Mouse (Mus musculus) heart, adult 2 months (tissue): Measurements from ENCODE around the gene Slc35g1. TPM values are rescaled to one million over a fixed set of nuclear protein-coding genes. Genes with fewer than 3 reads are reported as not detected.

ENCODE experiments used
- DNase-seq, 2 experiments: peaks; one replicate each; pipeline ENCODE4 v3.0.0; 2021
- H3K27ac ChIP-seq: fragments of 200-600 bp; 2 replicates; pipeline ENCODE4 v1.8.1; 2022
- H3K27me3 ChIP-seq: fragments of 200-500 bp; 2 replicates; pipeline ENCODE4 v1.6.1; 2012; ENCODE audit warnings: mild to moderate bottlenecking, low read length, inconsistent platforms, mixed read lengths; ENCODE audit not compliant: control insufficient read depth, insufficient read depth
- H3K36me3 ChIP-seq: fragments of 200-500 bp; 2 replicates; pipeline ENCODE4 v1.6.1; 2012; ENCODE audit warnings: low read length, inconsistent platforms; ENCODE audit not compliant: control insufficient read depth, insufficient read depth
- H3K4me1 ChIP-seq: fragments of 200-500 bp; 2 replicates; pipeline ENCODE4 v1.6.1; 2011; ENCODE audit warnings: low read length; ENCODE audit not compliant: control insufficient read depth, insufficient read depth
- H3K4me3 ChIP-seq: fragments of 200-600 bp; 2 replicates; pipeline ENCODE4 v1.8.1; 2022
- H3K79me2 ChIP-seq: fragments of 200-500 bp; replicated peaks from 2 replicates; pipeline ENCODE4 v1.6.1; 2012; ENCODE audit warnings: mild to moderate bottlenecking, inconsistent platforms, low read length, moderate library complexity, mixed read lengths; ENCODE audit not compliant: control insufficient read depth, insufficient read depth
- H3K9ac ChIP-seq: fragments of 200-500 bp; 2 replicates; pipeline ENCODE4 v1.6.1; 2012; ENCODE audit warnings: low read depth, mild to moderate bottlenecking, control low read depth, inconsistent platforms, low read length, mixed read lengths
- CTCF ChIP-seq: fragments of 200-600 bp; IDR thresholded peaks from 2 replicates; pipeline ENCODE4 v1.8.1; 2022; ENCODE audit warnings: antibody characterized with exemption, mild to moderate bottlenecking, moderate library complexity
- EP300 ChIP-seq: fragments of 200-500 bp; IDR thresholded peaks from 2 replicates; pipeline ENCODE4 v1.6.1; 2011; ENCODE audit warnings: low read depth, low read length, control low read depth; ENCODE audit not compliant: insufficient read depth
- POLR2A ChIP-seq: fragments of 200-500 bp; IDR thresholded peaks from 2 replicates; pipeline ENCODE4 v1.6.1; 2011; ENCODE audit warnings: mild to moderate bottlenecking, low read depth, low read length, control low read depth; ENCODE audit not compliant: insufficient read depth
- WGBS: fragments of 180-500 bp; shearing (Covaris S2); methylation state at CpG from one replicate; pipeline ENCODE4 v1.1.7; 2018; 5-methylcytosine and 5-hydroxymethylcytosine counted together
- intact Hi-C: fragments of 180-260 bp; cut with DNase I; formaldehyde crosslinking; loops from one replicate; pipeline ENCODE4 v1.15.1; 2025
- polyA plus RNA-seq: library from polyadenylated mRNA; depleted of rRNA; stranded (reverse); fragments of >200 nt; gene quantifications from 2 replicates; pipeline ENCODE4 v1.2.3, GENCODE M21; 2012; rRNA removed
- total RNA-seq, 2 experiments: library from RNA; stranded (reverse); gene quantifications; 2 replicates each; pipeline ENCODE4 v1.2.3; 2021

The Slc35g1 gene
- total and polyA plus RNA-seq, 3 experiments = 0.92 to 2.2 (median 2.0) TPM

DNA sequence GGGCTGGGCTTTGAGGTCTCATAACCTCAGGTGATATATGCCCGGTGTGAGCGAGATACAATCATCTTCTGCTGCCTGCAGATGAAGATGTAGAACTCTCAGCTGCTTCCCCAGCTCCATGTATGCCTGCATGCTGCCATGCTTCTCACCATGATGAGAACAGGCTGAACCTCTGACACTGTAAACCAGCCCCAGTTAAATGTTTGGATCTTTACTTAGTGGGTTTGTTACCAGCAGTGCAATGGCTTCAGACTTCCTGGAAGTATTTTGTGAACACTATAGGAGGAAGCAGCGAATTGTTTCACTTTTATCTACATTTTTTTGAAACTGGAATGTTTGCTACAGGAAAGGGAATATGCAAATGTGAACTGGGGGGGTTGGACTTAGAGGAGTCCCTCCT is 36.2 kb downstream of the Slc35g1 start:
- H3K36me3 ChIP-seq = no peaks in the 10 kb centered on the region
- H3K79me2 ChIP-seq = no peaks in the 10 kb centered on the region
- no peaks in the 10 kb centered on the region for H3K27me3 ChIP-seq
- no peak overlapping the region for H3K27ac ChIP-seq
- 75% methylated on average over 3 of the region's 3 CpGs for WGBS
- DNase-seq = no peak
- TF ChIP-seq POLR2A = no peak
- no peak for TF ChIP-seq CTCF
- H3K4me1 ChIP-seq = no peaks in the 10 kb centered on the region; the same call in 1 of the 2 replicates
- intact Hi-C loops = no loop called here
- no peak overlapping the region for H3K9ac ChIP-seq
- H3K4me3 ChIP-seq = no peak overlapping the region

DNA sequence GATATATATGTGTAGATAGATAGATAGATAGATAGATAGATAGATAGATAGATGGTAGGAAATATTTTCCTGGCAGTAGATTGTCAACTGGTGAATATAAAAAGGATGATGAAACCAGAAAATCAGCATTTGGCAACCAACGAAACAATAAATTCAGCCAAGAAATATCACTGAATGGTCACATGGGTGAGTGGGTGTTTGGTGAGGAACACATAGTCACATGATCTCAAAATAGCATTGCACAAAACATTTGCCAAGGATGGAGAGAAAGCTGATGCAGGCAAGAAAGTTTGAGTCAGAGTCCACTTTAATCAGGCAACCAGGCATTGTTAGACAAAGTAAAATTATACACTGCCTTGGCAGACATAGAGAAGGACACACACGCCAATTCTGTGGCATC is 37.6 kb downstream of the Slc35g1 start:
- no peaks in the 10 kb centered on the region for H3K27me3 ChIP-seq
- intact Hi-C loops = no loop called here
- no peak overlapping the region for H3K27ac ChIP-seq
- H3K4me1 ChIP-seq = no peaks in the 10 kb centered on the region; the same call in 1 of the 2 replicates
- WGBS = 56% methylated on average over 2 of the region's 2 CpGs
- TF ChIP-seq POLR2A (no peak), CTCF (no peak), EP300 (no peak)
- no peak overlapping the region for H3K9ac ChIP-seq
- no peak for DNase-seq
- H3K4me3 ChIP-seq = no peak overlapping the region
- no peaks in the 10 kb centered on the region for H3K36me3 ChIP-seq
- no peaks in the 10 kb centered on the region for H3K79me2 ChIP-seq

DNA sequence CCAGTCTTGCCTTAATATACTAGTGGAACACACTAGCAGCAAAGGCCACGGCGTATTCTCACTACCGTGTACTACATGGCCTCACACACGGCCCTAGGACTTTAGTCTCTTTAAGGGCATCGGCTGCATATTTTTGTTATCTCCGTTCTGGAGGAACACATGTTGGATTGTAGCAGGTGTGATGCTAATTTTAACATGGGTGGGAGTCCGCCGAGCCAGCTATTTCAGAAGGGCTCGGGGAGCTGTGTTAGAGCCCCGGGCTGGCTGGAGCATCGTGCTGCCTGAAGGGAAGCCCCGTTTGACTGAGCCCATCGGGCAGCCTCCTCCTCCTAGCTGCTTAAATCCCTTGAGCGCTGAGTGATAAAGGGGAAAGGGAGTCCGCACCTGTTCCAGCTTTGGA is 39.4 kb downstream of the Slc35g1 start:
- no peak overlapping the region for H3K27ac ChIP-seq
- DNase-seq = no peak
- intact Hi-C loops = loop anchor here (2.0 kb wide), 1 partner anchor 44 kb away; no protein-coding TSS in a partner anchor
- TF ChIP-seq CTCF (no peak), POLR2A (no peak), EP300 (no peak)
- H3K36me3 ChIP-seq = no peaks in the 10 kb centered on the region
- no peaks in the 10 kb centered on the region for H3K79me2 ChIP-seq
- H3K4me1 ChIP-seq = no peaks in the 10 kb centered on the region; the same call in 1 of the 2 replicates
- no peak overlapping the region for H3K4me3 ChIP-seq
- H3K9ac ChIP-seq = no peak overlapping the region
- 61% methylated on average over 15 of the region's 15 CpGs for WGBS
- no peaks in the 10 kb centered on the region for H3K27me3 ChIP-seq

DNA sequence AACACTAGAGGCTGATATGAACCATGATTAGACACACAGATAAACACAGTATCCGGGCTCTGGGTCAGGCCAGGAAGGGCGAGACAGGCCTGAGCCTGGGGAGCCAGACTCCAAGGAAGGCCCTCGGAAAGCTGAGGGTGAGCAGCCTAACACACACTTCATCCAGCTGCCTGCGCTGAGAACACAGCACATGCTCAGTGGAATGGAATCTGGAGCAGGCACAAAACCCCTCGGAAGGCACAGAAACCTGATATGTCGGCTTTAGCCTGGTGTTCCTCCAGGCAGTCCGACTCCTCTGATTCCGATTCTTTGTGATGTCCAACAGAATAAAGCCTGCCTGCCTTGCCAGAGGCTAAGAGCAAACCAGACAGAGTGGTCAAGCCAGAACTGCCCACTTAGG is 46.1 kb downstream of the Slc35g1 start:
- H3K36me3 ChIP-seq = no peaks in the 10 kb centered on the region
- H3K27me3 ChIP-seq = no peaks in the 10 kb centered on the region
- no peaks in the 10 kb centered on the region for H3K4me1 ChIP-seq
- H3K79me2 ChIP-seq = no peaks in the 10 kb centered on the region
- no peak overlapping the region for H3K4me3 ChIP-seq
- no peak for DNase-seq
- no peak for TF ChIP-seq CTCF
- no peak for TF ChIP-seq EP300
- no peak for TF ChIP-seq POLR2A
- H3K27ac ChIP-seq = no peak overlapping the region
- 63% methylated on average over 8 of the region's 8 CpGs for WGBS
- intact Hi-C loops = no loop called here
- H3K9ac ChIP-seq = no peak overlapping the region

DNA sequence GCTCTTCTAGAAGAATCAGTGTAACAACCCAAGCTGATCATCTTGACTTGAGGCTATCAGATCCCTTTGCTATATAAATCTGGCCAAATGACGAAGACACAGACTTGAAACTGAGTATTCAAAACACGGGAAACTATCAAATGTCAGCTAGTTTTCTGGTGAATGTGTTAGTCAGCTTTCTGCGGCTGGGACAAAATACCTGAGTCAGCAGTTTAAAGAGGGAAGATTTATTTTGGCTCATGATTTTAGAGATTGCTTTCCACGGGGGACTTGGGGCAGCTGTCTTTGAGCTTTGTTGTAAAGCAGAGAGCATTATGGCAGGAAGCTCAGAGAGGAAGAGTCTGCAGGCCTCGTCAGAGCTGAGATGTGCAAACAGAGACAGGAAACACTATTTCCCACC is 50.0 kb downstream of the Slc35g1 start:
- Histone ChIP-seq H3K36me3 (no peaks in the 10 kb centered on the region), H3K4me3 (no peak overlapping the region), H3K9ac (no peak overlapping the region), H3K79me2 (no peaks in the 10 kb centered on the region), H3K27me3 (no peaks in the 10 kb centered on the region), H3K4me1 (no peaks in the 10 kb centered on the region), H3K27ac (no peak overlapping the region)
- intact Hi-C loops = no loop called here
- 58% methylated on average over 5 of the region's 5 CpGs for WGBS
- no peak for TF ChIP-seq EP300
- no peak for DNase-seq

Other genes starting within 250 kb of the Slc35g1 start
- gene Fra10ac1, start 171.8 kb upstream of the Slc35g1 start, total RNA-seq = 10 to 100 TPM; 12.2 to 12.9 TPM
- gene Fra10ac1, start 171.8 kb upstream of the Slc35g1 start, polyA plus RNA-seq = 4.7 and 5.6 TPM in 2 replicates
- 1 to 10 TPM; 2.2 to 4.6 TPM for gene Lgi1, start 131.4 kb upstream of the Slc35g1 start, total RNA-seq
- gene Lgi1, start 131.4 kb upstream of the Slc35g1 start, polyA plus RNA-seq = 1.6 and 6.4 TPM in 2 replicates
- 10 to 100 TPM; 18.7 to 20.6 TPM for gene Plce1, start 85.1 kb downstream of the Slc35g1 start, total RNA-seq
- gene Plce1, start 85.1 kb downstream of the Slc35g1 start, polyA plus RNA-seq = 5.9 and 10.0 TPM in 2 replicates